Mouse (Mus musculus) right cerebral cortex, postnatal 14 days (tissue): ENCODE results near the gene Rbbp8nl.
A peak's percentile ranks its signal among the peaks of the same experiment; 100 is the strongest.

Experiments
- DNase-seq: peaks from one replicate; pipeline ENCODE4 v3.0.0; 2022

Rbbp8nl gene

GRCm38 (mm10) chr2:180257001-180257521, 32.6 kb downstream of the Rbbp8nl start, which contains the start of gene Rps21:
TSS of gene Rps21 (plus strand) at chr2:180257377.
- peak; percentile 96 for DNase-seq

DNA sequence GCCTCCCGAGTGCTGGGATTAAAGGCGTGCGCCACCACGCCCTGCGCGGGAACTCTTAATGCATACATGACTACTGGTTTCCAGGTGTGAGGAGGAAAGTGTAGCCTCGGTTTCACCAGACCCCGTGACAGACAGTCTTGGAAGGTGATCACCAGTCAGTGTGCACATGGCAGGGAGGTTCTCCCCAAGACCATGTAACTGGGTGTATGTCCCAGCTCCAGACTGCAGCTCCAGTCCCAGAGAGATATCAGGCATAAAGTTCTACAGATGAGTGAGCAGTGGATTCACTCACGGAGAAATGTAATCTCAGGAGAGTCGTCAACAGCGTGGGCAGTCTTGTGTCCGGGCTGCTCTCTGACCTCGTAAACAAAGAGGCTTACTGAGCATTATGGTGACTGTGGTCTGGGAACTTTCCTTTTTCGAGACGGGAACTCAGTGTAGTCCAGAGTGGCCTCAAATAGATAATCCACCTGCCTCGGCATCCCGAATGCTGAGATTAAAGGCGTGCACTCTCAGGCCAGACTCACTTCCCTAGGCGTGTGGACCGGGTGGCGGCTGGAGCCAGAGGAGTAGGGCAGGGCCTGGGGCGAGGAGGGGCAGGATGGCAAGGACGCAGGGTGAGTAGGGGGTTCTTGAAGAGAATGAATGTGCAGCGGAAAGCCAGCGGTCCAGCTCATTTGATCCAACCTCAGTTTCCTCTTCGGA, 33.2 kb downstream of the Rbbp8nl start:
- DNase-seq = no peak

GRCm38 (mm10) chr2:180255701-180256100, 34.0 kb downstream of the Rbbp8nl start:
- DNase-seq = no peak

GRCm38 (mm10) chr2:180254436-180255209, 35.1 kb downstream of the Rbbp8nl start:
- no peak for DNase-seq

- no peak for DNase-seq
Observed at GRCm38 (mm10) chr2:180251838-180252237, 37.8 kb downstream of the Rbbp8nl start.

DNA sequence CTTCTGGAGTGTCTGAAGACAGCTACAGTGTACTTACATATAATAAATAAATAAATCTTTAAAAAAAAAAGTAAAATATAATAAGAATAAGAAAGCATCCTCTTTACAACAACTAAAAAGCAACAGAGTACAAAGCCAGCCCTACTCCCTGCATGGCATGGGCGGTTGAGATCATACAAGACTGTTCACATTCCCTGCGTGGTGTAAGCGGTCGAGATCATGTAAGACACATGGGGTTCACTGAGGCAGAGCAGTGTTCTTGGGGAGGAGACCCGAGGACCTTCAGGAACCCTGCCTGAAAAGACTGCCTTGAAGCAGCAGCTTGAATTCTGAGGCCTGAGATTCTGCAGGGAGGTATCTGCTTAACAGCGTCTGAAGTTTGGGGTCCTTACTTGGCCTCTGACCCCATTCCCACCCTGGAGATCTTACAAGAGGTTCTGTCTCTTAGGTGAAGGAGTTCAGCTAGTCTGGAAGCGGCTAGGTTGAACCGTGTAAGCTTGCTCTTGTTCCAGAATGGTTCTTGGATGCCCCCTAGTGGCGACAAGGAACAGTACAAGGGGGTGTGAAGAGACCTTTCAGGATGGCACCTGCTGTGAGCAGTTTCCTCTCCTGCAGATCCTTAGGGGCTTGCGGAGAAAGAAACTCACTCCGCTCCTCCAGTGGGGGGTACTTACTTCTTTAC, 38.6 kb downstream of the Rbbp8nl start:
- DNase-seq = peak; percentile 76

DNA sequence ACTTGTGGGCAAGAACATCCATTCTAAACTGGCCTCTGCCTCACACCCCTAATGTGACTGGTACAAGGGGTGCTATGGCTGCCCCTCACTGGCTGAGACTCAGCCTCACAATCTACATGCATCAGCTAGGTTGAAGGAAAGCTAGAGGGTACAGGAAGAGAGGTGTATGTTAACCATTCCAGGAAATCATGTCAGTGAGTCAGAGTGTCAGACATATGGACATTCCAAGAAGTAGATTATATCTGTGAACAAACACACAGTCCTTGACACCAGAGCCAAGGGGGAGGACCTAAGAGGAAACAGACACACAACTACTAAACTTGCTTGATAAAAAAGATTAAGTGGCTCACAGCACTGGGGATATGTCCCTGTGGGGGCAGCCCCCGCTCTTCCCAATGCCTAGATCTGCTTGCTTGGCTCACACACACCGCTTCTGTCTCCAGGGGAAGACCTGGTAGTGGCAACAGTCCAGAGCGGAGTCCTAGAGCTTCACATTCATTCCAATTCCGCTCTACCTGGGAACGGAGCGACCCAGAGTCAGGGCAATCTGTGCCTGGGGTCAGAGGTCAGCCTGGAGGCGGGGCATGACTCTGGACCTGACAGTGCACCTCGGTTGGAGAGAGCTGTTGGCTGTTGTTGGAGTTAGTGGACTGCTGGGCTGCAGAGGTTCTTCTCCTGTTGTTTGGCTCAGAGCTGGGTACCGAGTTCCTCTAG, 40.6 kb downstream of the Rbbp8nl start:
- no peak for DNase-seq

- DNase-seq = no peak
Observed at GRCm38 (mm10) chr2:180247916-180248315, 41.8 kb downstream of the Rbbp8nl start.

- DNase-seq = no peak
Observed at GRCm38 (mm10) chr2:180243108-180243507, 46.6 kb downstream of the Rbbp8nl start.

GRCm38 (mm10) chr2:180238591-180238990, 51.1 kb downstream of the Rbbp8nl start:
- DNase-seq = no peak

GRCm38 (mm10) chr2:180237601-180238345, 51.9 kb downstream of the Rbbp8nl start:
- no peak for DNase-seq

GRCm38 (mm10) chr2:180236930-180237329, 52.7 kb downstream of the Rbbp8nl start:
- DNase-seq = no peak

DNA sequence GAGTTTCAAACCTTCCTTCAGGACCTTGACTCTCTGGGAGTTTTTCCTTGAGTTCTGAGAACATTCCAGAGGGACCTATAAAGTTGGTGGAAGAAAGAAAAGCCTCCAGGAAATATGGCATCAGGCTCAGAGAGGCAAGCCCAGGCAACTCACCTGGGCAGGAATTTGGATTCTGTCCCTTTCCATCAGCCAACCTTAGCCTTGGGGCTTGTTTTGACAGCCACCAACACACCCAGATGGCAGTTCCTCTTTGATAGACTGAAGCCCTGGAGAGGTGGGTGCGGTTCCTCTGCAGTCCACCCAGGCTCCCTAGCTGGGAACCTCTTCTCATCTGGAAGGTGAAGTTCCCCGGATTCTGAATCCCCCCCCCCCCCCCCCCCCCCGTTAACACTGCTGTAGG, 53.2 kb downstream of the Rbbp8nl start:
- no peak for DNase-seq

DNA sequence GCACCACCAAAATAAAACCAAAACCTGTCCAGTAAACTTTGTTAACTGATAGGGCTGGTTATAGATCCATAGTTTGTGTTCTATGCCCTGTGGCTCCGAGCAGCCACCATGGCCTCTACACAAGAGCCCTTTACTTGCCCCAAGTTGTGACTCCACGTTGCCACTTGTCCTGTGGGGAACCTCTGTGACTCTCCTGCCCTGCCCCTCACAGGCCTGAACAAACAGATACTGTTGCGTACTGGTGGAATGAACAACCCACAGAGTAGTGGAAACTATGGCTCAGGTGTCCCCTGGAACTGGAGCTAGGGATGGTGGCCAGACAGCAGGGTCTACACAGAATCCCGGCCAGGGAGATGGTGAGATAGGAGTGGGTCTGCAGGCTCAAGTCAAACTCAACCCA, 53.9 kb downstream of the Rbbp8nl start:
- DNase-seq = no peak

DNA sequence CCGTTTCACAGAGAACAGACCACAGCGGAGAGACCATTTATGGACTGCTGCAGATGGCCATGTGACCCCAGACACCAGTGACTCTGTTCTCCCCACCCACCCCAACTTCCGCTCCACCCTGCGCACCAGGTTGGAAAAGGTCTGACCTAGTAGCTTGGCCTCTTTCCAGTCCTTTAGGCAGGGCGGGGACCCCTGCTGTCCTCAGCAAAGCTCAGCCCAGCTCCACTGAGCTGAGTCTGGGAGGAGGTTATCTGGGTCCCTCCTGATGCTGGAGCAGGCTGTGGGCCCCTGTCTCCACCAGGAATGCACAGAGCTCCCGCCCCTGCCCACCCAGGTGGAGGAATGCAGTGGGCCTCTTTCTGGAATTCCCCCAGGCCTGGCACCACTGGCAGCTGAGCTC, 54.7 kb downstream of the Rbbp8nl start:
- no peak for DNase-seq

DNA sequence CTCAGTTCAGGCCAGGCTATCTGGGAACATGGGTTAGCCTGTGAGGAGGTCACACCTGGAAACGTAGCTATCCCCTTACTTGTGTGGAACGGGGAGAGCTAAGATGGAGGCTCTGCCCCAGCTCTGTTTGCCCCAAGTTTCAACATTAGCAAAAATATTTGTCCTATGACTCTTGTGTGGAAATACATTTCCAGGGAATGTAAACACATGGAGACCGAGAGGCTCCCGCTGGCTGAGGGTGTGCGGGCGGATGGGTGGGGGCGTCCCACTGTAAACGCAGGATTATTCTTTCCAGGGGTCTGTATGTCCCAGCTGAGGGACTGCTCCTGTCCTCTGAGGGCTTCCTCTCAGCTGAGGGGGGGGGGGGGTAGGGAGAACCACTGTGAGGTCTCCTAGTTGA, 55.3 kb downstream of the Rbbp8nl start:
- DNase-seq = no peak

GRCm38 (mm10) chr2:180233101-180233904, 56.4 kb downstream of the Rbbp8nl start:
- no peak for DNase-seq

DNA sequence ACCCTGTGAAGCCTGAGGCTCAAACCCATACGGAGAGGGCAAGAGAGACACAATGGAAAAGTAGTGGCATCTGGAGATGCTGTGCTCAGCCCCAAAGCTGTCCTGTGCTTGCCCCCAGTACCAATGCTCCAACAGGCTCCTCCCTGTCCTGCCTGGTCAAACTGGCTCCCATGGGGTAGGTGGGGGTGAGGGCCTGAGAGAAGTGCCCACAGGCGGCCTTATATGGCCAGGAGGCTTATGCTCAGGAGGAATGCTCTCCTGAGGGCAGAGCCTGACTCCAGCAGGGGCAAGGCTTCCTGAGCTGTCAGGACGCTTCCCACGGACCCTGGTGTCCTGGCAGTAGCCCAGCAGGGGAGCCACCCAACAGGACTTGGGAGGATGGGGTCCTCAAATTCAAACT, 59.2 kb downstream of the Rbbp8nl start:
- no peak for DNase-seq

DNA sequence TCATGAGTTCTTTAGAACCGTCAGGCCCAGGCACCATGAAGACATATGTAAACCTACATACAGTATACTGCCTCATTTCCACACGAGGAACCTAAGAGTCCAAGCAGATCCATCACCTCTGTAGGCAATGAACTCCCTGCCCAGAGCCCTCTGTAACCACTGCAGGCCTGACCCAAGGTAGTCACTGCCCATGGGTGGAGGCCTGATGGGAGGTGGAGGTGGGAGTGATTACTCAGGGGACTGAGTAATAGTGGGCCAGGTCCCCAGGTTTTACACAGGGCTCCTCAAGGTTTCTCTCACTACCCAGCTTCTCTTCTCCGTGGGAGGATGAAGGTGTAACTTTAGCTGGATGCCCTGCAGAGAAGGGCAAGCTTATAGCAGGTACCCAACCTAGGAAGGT, 60.5 kb downstream of the Rbbp8nl start:
- DNase-seq = no peak

DNA sequence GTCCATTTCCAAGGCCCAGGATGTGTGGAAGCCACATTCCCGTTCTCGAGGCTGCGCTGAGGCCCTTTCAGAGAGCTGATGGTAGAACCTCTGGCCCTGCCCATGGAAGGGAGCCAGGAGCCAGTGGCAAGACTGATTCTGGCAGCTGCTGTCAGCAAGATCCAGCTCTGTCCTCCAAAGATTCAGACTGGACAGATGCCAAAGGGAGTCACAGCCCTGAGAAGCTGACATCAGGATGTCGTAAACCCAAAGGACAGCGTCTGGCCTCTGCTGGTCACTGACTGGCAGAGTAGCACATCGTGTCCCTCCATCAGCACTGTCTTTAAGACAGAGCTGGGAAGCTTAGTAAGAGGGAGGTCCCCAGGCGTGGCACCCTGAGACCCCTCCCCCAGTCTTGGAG, 61.1 kb downstream of the Rbbp8nl start:
- no peak for DNase-seq

GRCm38 (mm10) chr2:180228060-180228458, 61.6 kb downstream of the Rbbp8nl start:
- no peak for DNase-seq
